Mouse (Mus musculus): ENCODE measurements around the gene Gm9844. TPM values are rescaled to one million over a fixed set of nuclear protein-coding genes. Genes with fewer than 3 reads are reported as not detected.
"Not testable (repeated sequence)": the region's sequence is repeated elsewhere in the genome, so short reads cannot be mapped to it uniquely, and the experiment has no call there.

Gene Gm9844
- polyA plus RNA-seq, 1 experiment: 9.9 TPM

DNA sequence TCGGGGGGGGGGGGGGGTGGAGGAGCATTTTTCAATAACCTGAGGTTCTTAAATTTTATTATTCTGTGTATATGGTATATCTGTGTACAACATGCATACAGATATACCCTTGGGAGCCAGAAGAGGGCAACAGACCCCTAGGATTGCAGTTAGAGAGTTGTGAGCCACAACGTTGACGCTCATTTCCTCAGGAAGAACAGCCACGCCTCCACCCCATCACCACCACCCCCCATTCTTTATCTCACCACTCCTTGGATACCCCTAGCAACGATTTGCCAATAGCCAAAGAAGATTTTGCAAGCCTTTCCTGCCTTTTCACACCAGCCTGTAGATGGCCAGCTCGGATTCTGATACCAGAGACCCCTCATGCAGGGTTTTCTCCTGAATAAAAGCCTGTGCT is 16.3 kb upstream of the Gm9844 start:
- TF ChIP-seq POLR2A (IDR thresholded peaks at IDR 0.05; ENCODE audit: low read depth, low read length) (no peak), CTCF (IDR thresholded peaks at IDR 0.05; ENCODE audit: borderline replicate concordance, insufficient read depth, low read length) (no peak)
- H3K4me3 ChIP-seq (ENCODE audit: insufficient read depth, low read length): no peak overlapping the region
- H3K4me1 ChIP-seq (ENCODE audit: control insufficient read depth, insufficient read depth, low read length): 0 out of 2 replicates have a peak, but pooled peaks cover 4% of the 10 kb centered on the region
- H3K27ac ChIP-seq (ENCODE audit: insufficient read depth, low read length): no peak overlapping the region

DNA sequence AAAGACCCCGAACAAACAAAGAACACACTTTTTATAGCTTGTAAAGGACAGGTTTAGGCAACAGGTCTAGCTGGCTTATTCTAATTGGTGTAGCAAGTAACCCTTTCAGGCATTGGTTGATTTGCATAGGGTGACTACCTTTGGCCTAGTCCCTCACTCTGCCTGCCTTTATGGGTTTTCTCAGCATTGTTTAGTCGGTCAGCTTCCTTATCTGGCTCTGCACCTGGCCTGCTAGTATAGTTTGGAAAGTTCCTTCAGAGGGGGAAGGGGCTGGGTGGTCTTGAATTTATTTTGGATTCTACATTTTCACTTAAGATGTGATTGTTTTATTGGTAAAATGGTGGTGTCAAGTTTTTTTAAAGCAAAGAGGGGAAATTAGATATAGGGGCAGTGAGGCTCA is 15.4 kb upstream of the Gm9844 start:
- H3K4me1 ChIP-seq (ENCODE audit: control insufficient read depth, insufficient read depth, low read length); H3K4me3 ChIP-seq (ENCODE audit: insufficient read depth, low read length); H3K27ac ChIP-seq (ENCODE audit: insufficient read depth, low read length): not testable (repeated sequence)

DNA sequence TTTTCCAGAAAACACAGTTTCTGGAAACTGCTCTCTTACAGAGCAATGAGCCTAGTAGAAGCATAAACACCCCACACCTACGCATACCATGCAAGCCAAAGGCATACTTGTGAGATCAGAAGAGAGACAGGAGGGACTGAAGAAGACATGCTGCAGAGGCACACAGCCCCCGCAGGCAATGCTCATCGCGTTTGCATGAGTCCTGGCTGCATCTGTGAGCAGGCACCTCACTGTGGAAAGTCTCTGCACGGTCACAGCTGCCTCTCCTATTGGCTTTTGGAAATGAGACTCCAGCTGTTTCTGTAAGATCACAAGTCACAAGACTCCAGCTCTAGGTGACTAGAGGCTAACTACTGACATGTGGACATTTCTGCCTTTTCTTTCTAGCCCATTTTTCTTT is 11.9 kb upstream of the Gm9844 start:
- Histone ChIP-seq H3K27ac (ENCODE audit: insufficient read depth, low read length) (no peak overlapping the region), H3K4me1 (ENCODE audit: control insufficient read depth, insufficient read depth, low read length) (0 out of 2 replicates have a peak, but pooled peaks cover 4% of the 10 kb centered on the region), H3K4me3 (ENCODE audit: insufficient read depth, low read length) (no peak overlapping the region)
- no peak for TF ChIP-seq CTCF (IDR thresholded peaks at IDR 0.05; ENCODE audit: borderline replicate concordance, insufficient read depth, low read length)
- TF ChIP-seq POLR2A (IDR thresholded peaks at IDR 0.05; ENCODE audit: low read depth, low read length): no peak

DNA sequence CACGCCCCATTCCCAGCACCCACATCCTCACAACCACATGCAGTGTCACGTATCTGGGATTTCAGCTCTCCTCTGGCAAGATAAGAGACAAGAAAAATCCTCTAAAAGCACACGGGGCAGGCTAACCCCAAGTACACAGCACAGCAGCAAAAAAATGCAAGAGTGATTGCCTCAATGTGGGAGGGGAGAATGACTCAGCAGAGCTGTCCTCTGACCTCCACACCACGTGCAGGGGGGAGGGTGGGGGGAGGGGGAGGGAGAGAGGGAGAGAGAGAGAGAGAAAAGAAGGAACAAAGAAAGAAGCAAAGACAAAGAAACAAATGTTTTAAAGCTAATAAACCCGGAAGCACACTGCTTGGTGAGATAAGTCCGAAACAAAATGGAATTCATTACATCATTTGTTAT is 11.1 kb upstream of the Gm9844 start:
- H3K4me3 ChIP-seq (ENCODE audit: insufficient read depth, low read length): no peak overlapping the region
- TF ChIP-seq POLR2A (IDR thresholded peaks at IDR 0.05; ENCODE audit: low read depth, low read length) (no peak), CTCF (IDR thresholded peaks at IDR 0.05; ENCODE audit: borderline replicate concordance, insufficient read depth, low read length) (no peak)
- H3K27ac ChIP-seq (ENCODE audit: insufficient read depth, low read length): no peak overlapping the region
- 0 out of 2 replicates have a peak, but pooled peaks cover 4% of the 10 kb centered on the region for H3K4me1 ChIP-seq (ENCODE audit: control insufficient read depth, insufficient read depth, low read length)

DNA sequence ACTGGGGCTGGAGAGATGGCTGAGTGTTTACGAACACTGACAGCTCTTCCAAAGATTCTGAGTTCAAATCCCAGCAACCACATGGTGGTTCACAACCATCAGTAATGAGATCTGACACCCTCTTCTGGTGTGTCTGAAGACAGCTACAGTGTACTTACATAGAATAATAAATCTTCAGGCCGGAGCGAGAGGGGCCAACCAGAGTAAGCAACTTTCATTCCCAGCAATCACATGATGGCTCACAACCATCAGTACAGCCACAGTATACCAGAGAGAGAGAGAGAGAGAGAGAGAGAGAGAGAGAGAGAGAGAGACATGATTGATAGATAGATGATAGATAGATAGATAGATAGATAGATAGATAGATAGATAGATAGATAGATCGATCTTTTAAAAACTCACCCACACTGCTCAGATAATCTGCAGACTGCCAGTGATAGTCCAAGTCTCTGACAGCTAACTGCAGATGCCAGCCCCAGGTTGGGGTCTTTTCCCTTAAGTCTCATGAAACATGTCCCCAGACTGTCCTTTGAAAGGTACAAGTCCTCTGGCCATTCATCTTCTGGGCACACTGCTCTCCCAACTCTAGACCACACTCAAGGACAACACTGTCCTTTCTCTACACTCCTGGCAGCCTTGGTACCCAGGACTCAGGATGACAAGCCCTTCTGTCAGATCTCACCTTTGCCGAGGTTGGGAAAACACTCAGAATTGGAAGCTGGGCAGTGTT is 10.3 kb upstream of the Gm9844 start:
- no peak for TF ChIP-seq CTCF (IDR thresholded peaks at IDR 0.05; ENCODE audit: borderline replicate concordance, insufficient read depth, low read length)
- TF ChIP-seq POLR2A (IDR thresholded peaks at IDR 0.05; ENCODE audit: low read depth, low read length): no peak
- H3K27ac ChIP-seq (ENCODE audit: insufficient read depth, low read length): no peak overlapping the region
- H3K4me3 ChIP-seq (ENCODE audit: insufficient read depth, low read length): no peak overlapping the region
- 0 out of 2 replicates have a peak, but pooled peaks cover 4% of the 10 kb centered on the region for H3K4me1 ChIP-seq (ENCODE audit: control insufficient read depth, insufficient read depth, low read length)

DNA sequence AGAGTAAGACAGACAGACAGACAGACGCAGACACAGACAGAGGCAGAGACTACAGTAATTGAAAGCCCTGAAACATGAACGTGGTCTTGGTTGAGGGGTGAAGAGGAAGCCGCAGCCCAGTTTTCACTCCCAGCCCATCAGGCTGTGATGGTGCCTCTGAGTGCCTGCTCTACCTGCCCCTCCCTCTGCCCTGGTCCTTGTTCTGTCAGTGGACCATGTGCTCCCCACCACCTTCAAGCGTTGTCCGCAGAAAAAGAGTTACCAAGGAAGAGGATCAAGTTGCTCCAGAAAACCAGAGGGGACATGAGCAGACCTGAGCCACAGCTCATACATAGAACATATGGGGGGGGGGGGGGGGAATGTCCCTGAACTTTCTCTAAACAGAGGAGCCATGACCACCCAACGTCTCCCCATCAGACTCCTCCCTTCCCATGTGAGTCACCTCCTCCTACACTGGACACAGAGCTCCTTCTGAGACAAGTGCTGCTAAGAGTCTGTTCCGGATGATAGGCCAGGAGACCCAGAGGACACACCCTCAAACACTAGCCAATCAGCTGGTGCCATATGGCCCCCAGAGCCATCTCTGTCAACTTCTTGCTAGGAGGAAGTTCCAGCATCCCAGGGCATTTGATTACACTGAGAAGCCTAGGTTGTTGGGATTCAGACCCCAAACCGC is 9.3 kb upstream of the Gm9844 start:
- H3K27ac ChIP-seq (ENCODE audit: insufficient read depth, low read length): no peak overlapping the region
- TF ChIP-seq CTCF (IDR thresholded peaks at IDR 0.05; ENCODE audit: borderline replicate concordance, insufficient read depth, low read length) (no peak), POLR2A (IDR thresholded peaks at IDR 0.05; ENCODE audit: low read depth, low read length) (no peak)
- H3K4me1 ChIP-seq (ENCODE audit: control insufficient read depth, insufficient read depth, low read length): 0 out of 2 replicates have a peak, but pooled peaks cover 4% of the 10 kb centered on the region
- no peak overlapping the region for H3K4me3 ChIP-seq (ENCODE audit: insufficient read depth, low read length)

DNA sequence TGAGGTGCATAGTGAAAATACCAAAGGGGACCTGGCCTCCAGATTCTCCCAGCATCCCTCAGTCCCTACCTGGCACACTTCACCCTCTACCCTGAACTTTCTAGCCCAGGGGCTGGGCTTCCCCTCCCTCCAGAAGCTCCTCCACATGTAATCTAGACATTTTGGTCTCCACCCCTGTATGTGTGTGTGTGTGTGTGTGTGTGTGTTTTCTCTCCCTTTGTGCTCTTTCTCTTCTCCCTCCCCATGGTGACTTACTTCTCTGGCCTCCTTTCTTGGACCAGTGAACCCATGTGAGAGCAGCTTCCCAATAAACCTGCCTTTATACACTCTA is 8.8 kb upstream of the Gm9844 start:
- Histone ChIP-seq H3K4me3 (ENCODE audit: insufficient read depth, low read length) (no peak overlapping the region), H3K27ac (ENCODE audit: insufficient read depth, low read length) (no peak overlapping the region), H3K4me1 (ENCODE audit: control insufficient read depth, insufficient read depth, low read length) (0 out of 2 replicates have a peak, but pooled peaks cover 4% of the 10 kb centered on the region)
- TF ChIP-seq CTCF (IDR thresholded peaks at IDR 0.05; ENCODE audit: borderline replicate concordance, insufficient read depth, low read length) (no peak), POLR2A (IDR thresholded peaks at IDR 0.05; ENCODE audit: low read depth, low read length) (no peak)

DNA sequence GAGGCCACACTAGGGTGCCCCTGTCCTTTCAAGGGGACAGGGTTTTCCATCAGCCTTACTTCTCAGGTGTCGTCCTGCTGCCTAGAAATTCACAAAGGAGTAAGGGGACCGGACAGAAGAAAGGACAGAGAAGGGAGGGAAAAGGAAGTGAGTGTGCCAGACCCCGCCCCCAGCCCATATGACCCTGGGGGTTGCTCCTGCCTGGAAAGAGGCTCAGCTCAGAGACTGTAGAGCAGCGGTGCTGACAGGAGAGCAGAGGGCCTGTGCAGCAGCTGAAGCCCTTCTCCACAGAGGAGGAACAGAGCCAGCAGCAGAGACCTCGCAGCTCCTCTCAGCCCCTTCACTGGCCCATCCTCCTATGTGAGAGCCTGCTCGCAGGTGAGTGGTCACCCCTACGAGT is 8.3 kb upstream of the Gm9844 start:
- Histone ChIP-seq H3K27ac (ENCODE audit: insufficient read depth, low read length) (no peak overlapping the region), H3K4me3 (ENCODE audit: insufficient read depth, low read length) (no peak overlapping the region)

DNA sequence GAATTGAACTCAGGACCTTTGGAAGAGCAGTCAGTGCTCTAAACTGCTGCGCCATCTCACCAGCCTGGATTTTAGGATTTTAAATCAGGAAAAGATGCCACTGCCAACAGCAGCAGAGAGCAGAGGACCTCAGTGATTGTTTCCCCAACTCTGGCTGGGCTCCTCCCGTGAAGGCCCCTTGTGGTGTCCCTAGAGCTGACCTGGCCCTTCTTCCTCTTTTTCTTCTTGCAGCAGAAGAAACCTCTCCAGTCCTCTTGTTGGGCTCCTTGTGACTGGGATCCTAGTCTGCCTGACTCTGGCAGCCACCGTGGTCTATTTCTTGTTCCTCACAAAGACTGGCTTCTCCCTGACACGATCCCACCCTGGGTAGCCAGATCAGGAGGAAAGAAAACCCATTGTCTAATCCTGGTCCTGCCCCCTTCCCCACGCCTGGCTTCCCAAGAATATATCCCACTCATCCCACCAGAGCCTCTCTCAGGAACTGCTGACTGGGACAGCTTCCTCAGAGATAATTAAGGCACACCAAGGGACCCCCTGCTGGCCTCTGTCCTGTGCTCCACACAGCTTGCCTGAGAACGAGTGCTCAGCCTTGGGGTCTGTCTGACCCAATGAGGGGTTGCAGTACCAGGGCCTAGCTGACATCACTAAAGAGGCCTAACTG is 5.4 kb upstream of the Gm9844 start:
- Histone ChIP-seq H3K4me3 (ENCODE audit: insufficient read depth, low read length) (no peak overlapping the region), H3K27ac (ENCODE audit: insufficient read depth, low read length) (no peak overlapping the region), H3K4me1 (ENCODE audit: control insufficient read depth, insufficient read depth, low read length) (no peaks in the 10 kb centered on the region)
- TF ChIP-seq POLR2A (IDR thresholded peaks at IDR 0.05; ENCODE audit: low read depth, low read length) (no peak), CTCF (IDR thresholded peaks at IDR 0.05; ENCODE audit: borderline replicate concordance, insufficient read depth, low read length) (no peak)

More for the DNA sequence above, 8.3 kb upstream of the Gm9844 start:
- TF ChIP-seq CTCF (IDR thresholded peaks at IDR 0.05; ENCODE audit: borderline replicate concordance, insufficient read depth, low read length) (no peak), POLR2A (IDR thresholded peaks at IDR 0.05; ENCODE audit: low read depth, low read length) (no peak)
- 0 out of 2 replicates have a peak, but pooled peaks cover 4% of the 10 kb centered on the region for H3K4me1 ChIP-seq (ENCODE audit: control insufficient read depth, insufficient read depth, low read length)

DNA sequence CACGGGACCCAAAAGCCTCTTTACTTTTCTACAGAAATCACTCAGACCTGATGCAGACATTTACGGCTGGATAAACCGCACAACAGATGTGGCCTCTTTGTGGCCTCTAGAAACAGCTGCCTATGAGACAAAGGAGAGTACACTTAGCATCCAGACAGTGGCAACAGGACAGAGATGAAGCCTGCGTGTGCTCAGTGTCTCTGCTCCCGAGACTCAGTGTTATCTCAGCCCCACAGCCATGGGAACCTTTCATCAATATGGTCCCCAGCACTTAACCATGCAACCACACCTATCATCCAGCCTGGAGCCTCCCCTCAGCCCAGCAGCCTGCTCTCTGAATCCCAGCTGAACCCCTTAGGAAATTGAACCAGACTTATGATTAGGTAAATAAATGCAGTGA is 2.8 kb upstream of the Gm9844 start:
- Histone ChIP-seq H3K27ac (ENCODE audit: insufficient read depth, low read length) (no peak overlapping the region), H3K4me3 (ENCODE audit: insufficient read depth, low read length) (no peak overlapping the region), H3K4me1 (ENCODE audit: control insufficient read depth, insufficient read depth, low read length) (no peaks in the 10 kb centered on the region)
- no peak for TF ChIP-seq CTCF (IDR thresholded peaks at IDR 0.05; ENCODE audit: borderline replicate concordance, insufficient read depth, low read length)
- no peak for TF ChIP-seq POLR2A (IDR thresholded peaks at IDR 0.05; ENCODE audit: low read depth, low read length)
